Mouse (Mus musculus) liver, adult 2 months (tissue): ENCODE measurements at regions not wholly inside any gene's neighbourhood (a gene's known extent, or its start where the extent isn't known, plus 50 kb on each side); places are given as distances from the start of the nearest gene placed in this dataset.

ENCODE experiments used
- DNase-seq: peaks from one replicate; pipeline ENCODE4 v3.0.0-alpha.2; 2011; ENCODE audit warnings: low read depth, low spot score; ENCODE audit errors: extremely low read depth
- H3K27ac ChIP-seq: fragments of 200-500 bp; replicated peaks from 2 replicates; pipeline ENCODE4 v1.5.1; 2012; ENCODE audit warnings: low read depth, mild to moderate bottlenecking, control low read depth, inconsistent platforms, low read length; ENCODE audit not compliant: insufficient read depth
- H3K27me3 ChIP-seq: fragments of 200-500 bp; 2 replicates; pipeline ENCODE4 v1.6.1; 2012; ENCODE audit warnings: mild to moderate bottlenecking, moderate library complexity, low read length, inconsistent platforms; ENCODE audit not compliant: control insufficient read depth, insufficient read depth
- H3K36me3 ChIP-seq: fragments of 200-500 bp; 2 replicates; pipeline ENCODE4 v1.6.1; 2012; ENCODE audit warnings: low read length, inconsistent platforms; ENCODE audit not compliant: control insufficient read depth, insufficient read depth
- H3K4me1 ChIP-seq: fragments of 200-500 bp; 2 replicates; pipeline ENCODE4 v1.6.1; 2011; ENCODE audit warnings: low read length; ENCODE audit not compliant: control insufficient read depth, insufficient read depth
- H3K4me3 ChIP-seq: fragments of 200-500 bp; 2 replicates; pipeline ENCODE4 v1.5.1; 2011; ENCODE audit warnings: low read depth, mild to moderate bottlenecking, control low read depth, low read length, moderate library complexity; ENCODE audit not compliant: insufficient read depth
- H3K79me2 ChIP-seq: fragments of 200-500 bp; 2 replicates; pipeline ENCODE4 v1.6.1; 2012; ENCODE audit warnings: inconsistent platforms, mild to moderate bottlenecking, low read length, moderate library complexity; ENCODE audit not compliant: control insufficient read depth, insufficient read depth
- H3K9ac ChIP-seq: fragments of 200-500 bp; 2 replicates; pipeline ENCODE4 v1.6.1; 2012; ENCODE audit warnings: low read depth, mild to moderate bottlenecking, control low read depth, inconsistent platforms, low read length
- CTCF ChIP-seq: fragments of 200-500 bp; IDR thresholded peaks from 2 replicates; pipeline ENCODE4 v1.5.1; 2011; ENCODE audit warnings: low read depth, low read length, control low read depth
- POLR2A ChIP-seq: fragments of 200-500 bp; IDR thresholded peaks from 2 replicates; pipeline ENCODE4 v1.6.1; 2011; ENCODE audit warnings: low read length, control low read depth; ENCODE audit not compliant: insufficient read depth; ENCODE audit errors: extremely low read depth
- WGBS: fragments of 180-500 bp; shearing (Covaris S2); methylation state at CpG from one replicate; pipeline ENCODE4 v1.1.7; 2018; 5-methylcytosine and 5-hydroxymethylcytosine counted together

DNA sequence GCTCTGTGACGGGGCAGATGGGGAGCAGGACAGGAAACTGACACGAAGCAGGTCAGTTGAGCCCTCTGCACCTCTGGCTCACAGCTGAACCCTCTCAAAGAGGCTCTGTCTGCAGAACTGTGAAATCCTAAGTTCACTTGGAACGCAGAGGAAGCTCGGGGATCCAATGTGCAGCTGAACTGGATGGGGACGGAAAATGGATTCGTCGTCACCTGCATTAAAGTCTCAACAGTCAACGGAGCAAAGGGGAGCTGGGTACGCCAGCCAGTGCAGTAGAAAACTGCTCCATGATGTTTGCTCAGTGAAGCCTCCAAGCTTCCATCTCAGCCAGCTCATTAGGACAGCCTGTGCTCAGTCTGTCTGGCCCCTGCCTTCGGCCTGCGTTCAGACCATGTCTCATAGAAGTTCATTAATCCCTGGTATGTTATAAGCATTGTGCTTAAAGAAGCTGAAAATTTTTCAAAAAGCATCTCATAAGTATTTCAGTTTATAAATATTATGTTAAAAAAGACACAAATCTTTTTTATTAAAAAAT, 199.3 kb upstream of the Pabpc6 start:
- Histone ChIP-seq H3K4me3 (no peak overlapping the region), H3K79me2 (no peaks in the 10 kb centered on the region), H3K4me1 (no peaks in the 10 kb centered on the region), H3K9ac (no peak overlapping the region), H3K27me3 (no peaks in the 10 kb centered on the region), H3K27ac (no peak overlapping the region), H3K36me3 (no peaks in the 10 kb centered on the region)
- no peak for TF ChIP-seq POLR2A
- no peak for TF ChIP-seq CTCF
- WGBS, result 91% methylated on average over 11 of the region's 11 CpGs
- DNase-seq, result no peak

DNA sequence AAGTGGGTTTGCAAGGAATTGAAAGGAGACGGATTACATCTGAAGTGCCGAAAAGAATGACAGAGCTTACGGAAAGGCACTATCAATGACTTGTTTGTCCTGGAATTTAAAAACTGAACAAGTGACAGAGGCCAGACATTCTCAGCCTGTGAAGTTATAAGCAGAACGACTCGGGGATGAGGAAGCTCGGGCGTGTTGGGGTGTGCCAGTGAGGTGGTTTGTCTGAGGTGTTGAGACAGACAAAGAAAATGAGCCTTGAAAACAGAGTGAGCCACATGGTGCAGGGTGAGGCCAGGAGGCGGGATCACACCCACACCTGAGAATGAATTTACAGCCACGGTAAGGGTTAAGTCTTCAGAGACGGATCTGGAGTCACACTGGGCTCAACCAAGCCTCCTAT, 194.7 kb upstream of the Pabpc6 start:
- TF ChIP-seq CTCF (no peak), POLR2A (no peak)
- Histone ChIP-seq H3K4me1 (no peaks in the 10 kb centered on the region), H3K27me3 (no peaks in the 10 kb centered on the region), H3K79me2 (no peaks in the 10 kb centered on the region), H3K27ac (no peak overlapping the region), H3K4me3 (no peak overlapping the region), H3K9ac (no peak overlapping the region), H3K36me3 (no peaks in the 10 kb centered on the region)
- WGBS, result 83% methylated on average over 10 of the region's 10 CpGs
- no peak for DNase-seq

- no peak overlapping the region for H3K27ac ChIP-seq
- H3K9ac ChIP-seq, result no peak overlapping the region
- WGBS, result 87% methylated on average over 15 of the region's 15 CpGs
- no peaks in the 10 kb centered on the region for H3K79me2 ChIP-seq
- no peak for DNase-seq
- no peaks in the 10 kb centered on the region for H3K4me1 ChIP-seq
- H3K36me3 ChIP-seq, result no peaks in the 10 kb centered on the region
- H3K27me3 ChIP-seq, result no peaks in the 10 kb centered on the region
- TF ChIP-seq POLR2A (no peak), CTCF (no peak)
- no peak overlapping the region for H3K4me3 ChIP-seq
Measured at GRCm38 (mm10) chr17:9861923-9862854, 192.7 kb upstream of the Pabpc6 start.

- Histone ChIP-seq H3K79me2 (no peaks in the 10 kb centered on the region), H3K36me3 (no peaks in the 10 kb centered on the region), H3K27ac (no peak overlapping the region), H3K4me3 (no peak overlapping the region), H3K9ac (no peak overlapping the region), H3K4me1 (no peaks in the 10 kb centered on the region), H3K27me3 (no peaks in the 10 kb centered on the region)
- WGBS, result 89% methylated on average over 6 of the region's 6 CpGs
- DNase-seq, result no peak
- TF ChIP-seq POLR2A (no peak), CTCF (no peak)
Measured at GRCm38 (mm10) chr17:9861346-9861745, 191.8 kb upstream of the Pabpc6 start.

GRCm38 (mm10) chr17:9848559-9849357, 179.2 kb upstream of the Pabpc6 start:
- Histone ChIP-seq H3K27ac (no peak overlapping the region), H3K4me1 (no peaks in the 10 kb centered on the region), H3K79me2 (no peaks in the 10 kb centered on the region), H3K9ac (no peak overlapping the region), H3K4me3 (no peak overlapping the region), H3K27me3 (no peaks in the 10 kb centered on the region), H3K36me3 (no peaks in the 10 kb centered on the region)
- DNase-seq, result no peak
- 88% methylated on average over 9 of the region's 9 CpGs for WGBS
- no peak for TF ChIP-seq POLR2A
- TF ChIP-seq CTCF, result no peak
